Mouse (Mus musculus) c-Kit-negative CD71-positive TER-119-positive erythroid progenitor cells, embryonic 14.5 days (primary cell): ENCODE results near the gene Fam83c.
A peak's percentile ranks its signal among the peaks of the same experiment; 100 is the strongest.

Source experiments
- DNase-seq: peaks from one replicate; pipeline ENCODE4 v3.0.0-alpha.2; 2013; ENCODE audit warnings: low read depth, low spot score

Fam83c gene

GRCm38 (mm10) chr2:155826630-155827424 is 7.8 kb downstream of the Fam83c start, which contains the start of gene Eif6:
TSS of gene Eif6 (minus strand) at chr2:155826925.
- peak; percentile 76 for DNase-seq

- DNase-seq: no peak
Observed at GRCm38 (mm10) chr2:155825904-155826629, 8.6 kb downstream of the Fam83c start.

GRCm38 (mm10) chr2:155823722-155824121 is 10.9 kb downstream of the Fam83c start:
- DNase-seq: no peak

- DNase-seq: no peak
Observed at GRCm38 (mm10) chr2:155820779-155821178, 13.9 kb downstream of the Fam83c start.

- DNase-seq: no peak
Observed at GRCm38 (mm10) chr2:155819449-155820251, 15.0 kb downstream of the Fam83c start.

- DNase-seq: no peak
Observed at GRCm38 (mm10) chr2:155819392-155819448, 15.4 kb downstream of the Fam83c start, which contains the start of gene BC029722. TSS of gene BC029722 (minus strand) at chr2:155819426.

- DNase-seq: peak; percentile 84
Observed at GRCm38 (mm10) chr2:155818596-155819391, 15.9 kb downstream of the Fam83c start.

- DNase-seq: no peak
Observed at GRCm38 (mm10) chr2:155817301-155818245, 17.1 kb downstream of the Fam83c start.

GRCm38 (mm10) chr2:155816179-155816578 is 18.5 kb downstream of the Fam83c start:
- DNase-seq: no peak

- DNase-seq: no peak
Observed at GRCm38 (mm10) chr2:155814829-155815228, 19.8 kb downstream of the Fam83c start.

GRCm38 (mm10) chr2:155812637-155813036 is 22.0 kb downstream of the Fam83c start:
- no peak for DNase-seq

- DNase-seq: peak; percentile 58
Observed at GRCm38 (mm10) chr2:155811821-155812396, 22.7 kb downstream of the Fam83c start.

GRCm38 (mm10) chr2:155809620-155810019 is 25.0 kb downstream of the Fam83c start:
- DNase-seq: no peak

- no peak for DNase-seq
Observed at GRCm38 (mm10) chr2:155807408-155807807, 27.2 kb downstream of the Fam83c start.

GRCm38 (mm10) chr2:155806548-155806947 is 28.1 kb downstream of the Fam83c start:
- DNase-seq: no peak

- DNase-seq: no peak
Observed at GRCm38 (mm10) chr2:155805925-155806255, 28.8 kb downstream of the Fam83c start.

- DNase-seq: no peak
Observed at GRCm38 (mm10) chr2:155805231-155805924, 29.3 kb downstream of the Fam83c start.

- no peak for DNase-seq
Observed at GRCm38 (mm10) chr2:155804053-155804452, 30.6 kb downstream of the Fam83c start.

- peak; percentile 42 for DNase-seq
Observed at GRCm38 (mm10) chr2:155802761-155803160, 31.9 kb downstream of the Fam83c start.

- DNase-seq: no peak
Observed at GRCm38 (mm10) chr2:155798613-155799012, 36.0 kb downstream of the Fam83c start.
